Mouse (Mus musculus) urinary bladder, postnatal 25 days (tissue): ENCODE data around the gene 9030025P20Rik.
"Not testable (repeated sequence)": the region's sequence is repeated elsewhere in the genome, so short reads cannot be mapped to it uniquely, and the experiment has no call there.

Experiments used
- DNase-seq: peaks from one replicate; pipeline ENCODE4 v3.0.0; 2022; ENCODE audit warnings: low spot score

Gene 9030025P20Rik

GRCm38 (mm10) chr17:14978362-14979038 lies at the start of gene 9030025P20Rik, which contains the start of gene Gm3417:
Gene 9030025P20Rik, plus strand, starts transcription at chr17:14978468.
Gene Gm3417, minus strand, starts transcription at chr17:14978790.
- not testable (repeated sequence) for DNase-seq

GRCm38 (mm10) chr17:14928631-14929030 lies 49.6 kb upstream of the 9030025P20Rik start:
- DNase-seq: no peak

DNA sequence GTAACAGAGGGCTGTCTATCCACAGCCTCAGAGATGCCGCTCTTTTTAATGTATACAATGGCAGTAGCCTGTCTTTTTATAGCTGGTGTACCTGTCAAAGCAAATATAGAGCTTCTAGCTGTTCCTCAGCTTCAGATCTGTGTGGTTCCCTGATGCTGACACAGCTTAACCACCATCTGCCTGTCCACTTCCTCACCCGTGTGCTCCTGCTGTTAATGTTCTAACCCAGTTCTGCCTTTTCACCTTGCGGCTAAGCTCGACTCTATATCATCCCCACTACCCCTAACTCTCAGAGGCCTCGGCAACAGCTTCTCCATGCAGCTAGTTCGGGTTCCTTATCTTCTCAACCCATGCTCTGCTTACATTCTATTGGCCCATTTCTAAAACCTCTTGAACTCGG lies 47.6 kb upstream of the 9030025P20Rik start:
- no peak for DNase-seq

DNA sequence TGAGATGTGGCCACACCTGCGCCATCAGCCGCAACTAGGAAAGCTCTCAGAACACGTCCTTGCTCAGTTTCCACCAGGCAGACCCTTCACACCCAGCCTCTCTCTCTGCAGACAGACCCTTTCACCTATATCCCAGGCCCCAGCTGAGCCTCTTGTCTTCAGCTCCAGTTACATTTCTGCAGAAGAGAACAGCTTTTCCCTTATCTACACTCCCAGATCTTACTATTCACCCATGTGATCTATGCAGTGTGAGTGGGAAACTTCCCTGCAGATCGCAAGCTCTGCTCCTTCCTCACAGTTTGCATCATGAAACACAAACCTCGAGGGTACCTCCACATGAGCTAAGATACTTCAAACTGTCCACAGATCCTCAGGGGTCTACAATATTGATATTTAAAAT lies 46.8 kb upstream of the 9030025P20Rik start:
- no peak for DNase-seq

DNA sequence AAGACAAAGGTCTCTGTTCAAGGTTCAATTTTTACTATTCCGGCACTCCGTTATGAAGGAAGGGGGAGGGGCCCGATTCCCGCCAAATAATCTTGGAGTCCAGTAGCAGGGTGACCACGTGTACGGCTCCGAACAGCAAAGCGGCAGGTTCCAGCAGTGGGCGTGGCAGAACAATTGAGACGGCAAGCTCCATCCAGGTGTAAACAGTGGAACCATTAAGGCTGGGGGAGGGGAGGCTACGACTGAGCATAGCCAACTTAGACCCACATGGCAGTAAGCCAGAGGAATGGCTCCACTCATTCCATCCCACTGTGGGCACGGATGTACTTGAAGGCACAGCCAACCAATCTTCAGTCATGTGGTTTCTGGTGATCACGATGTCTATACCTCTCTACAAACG lies 43.0 kb upstream of the 9030025P20Rik start:
- not testable (repeated sequence) for DNase-seq

DNA sequence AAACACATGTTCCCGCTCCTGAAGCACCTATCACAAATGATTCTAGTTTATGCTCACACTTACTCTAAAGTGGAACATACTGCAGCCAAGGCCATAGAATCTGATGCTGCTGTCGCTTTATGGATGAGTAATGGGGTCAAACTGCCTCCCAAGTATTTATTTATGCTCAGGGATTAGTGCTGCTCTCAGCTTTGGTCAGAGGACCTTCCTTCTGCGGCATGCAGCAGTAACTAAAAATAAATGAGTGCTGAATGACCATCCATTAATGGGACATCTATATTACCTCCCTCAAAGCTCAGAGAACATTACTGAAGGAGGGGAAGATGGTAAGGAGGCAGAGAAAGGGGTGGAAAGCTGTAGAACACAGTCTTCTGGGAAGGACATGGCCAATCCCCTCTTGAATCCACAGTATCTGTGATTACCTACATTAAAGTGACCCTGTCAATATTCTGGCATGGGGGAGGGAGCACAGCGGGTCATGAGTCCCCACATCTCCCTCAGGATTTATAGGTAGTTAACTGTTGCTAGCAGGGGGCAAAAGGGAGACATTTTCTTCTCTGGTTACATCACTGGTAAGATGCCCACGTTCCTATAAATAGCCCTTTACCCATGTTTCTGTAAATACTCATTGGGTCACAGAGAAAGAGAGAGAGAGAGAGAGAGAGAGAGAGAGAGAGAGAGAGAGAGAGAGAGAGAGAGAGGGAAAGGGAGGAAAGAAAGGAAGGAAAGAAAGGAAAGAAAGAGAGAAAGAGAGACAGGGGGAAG lies 42.2 kb upstream of the 9030025P20Rik start:
- DNase-seq: no peak

- DNase-seq: not testable (repeated sequence)
These were observed 36.1 kb upstream of the 9030025P20Rik start for GRCm38 (mm10) chr17:14942181-14942580.

DNA sequence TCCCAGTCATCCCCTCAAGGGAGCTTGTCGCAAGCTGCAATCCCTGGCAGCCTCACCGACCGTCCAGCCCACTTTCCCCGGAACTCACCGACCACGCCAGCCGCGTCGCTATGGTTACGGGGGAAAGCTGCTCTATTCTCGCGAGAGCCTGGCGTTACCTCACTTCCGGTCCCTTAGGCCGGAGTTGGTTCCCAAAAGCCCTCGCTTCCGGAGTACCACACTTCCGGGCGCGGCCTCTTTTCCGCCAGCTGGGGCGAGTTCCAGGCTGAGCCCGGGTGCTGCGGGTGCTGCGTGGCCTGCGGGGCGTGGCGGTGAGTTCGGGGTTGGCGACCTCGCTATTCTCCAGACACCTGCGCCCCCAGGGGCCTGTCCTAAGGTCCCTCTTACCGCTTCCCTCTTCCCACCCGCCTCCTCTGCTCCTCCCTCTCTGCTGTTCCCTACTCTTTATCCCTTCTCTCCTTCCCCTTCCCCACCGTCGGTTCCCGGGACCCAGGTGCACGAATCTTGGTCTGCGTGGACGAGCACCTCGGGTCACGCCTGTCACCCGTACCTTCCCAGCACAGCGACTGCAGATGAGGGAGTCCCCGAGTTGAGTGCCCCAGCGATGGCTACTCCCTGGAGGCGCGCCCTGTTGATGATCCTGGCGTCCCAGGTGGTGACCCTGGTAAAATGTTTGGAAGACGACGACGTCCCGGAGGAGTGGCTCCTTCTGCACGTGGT lies 35.1 kb upstream of the 9030025P20Rik start, which contains the start of the genes Wdr27 and 1600012H06Rik:
Gene Wdr27 (minus strand): TSS at position 150 of the 720 bp plus-strand sequence.
Gene 1600012H06Rik (plus strand): TSS at position 176 of the 720 bp plus-strand sequence.
- peak; percentile 99 for DNase-seq

DNA sequence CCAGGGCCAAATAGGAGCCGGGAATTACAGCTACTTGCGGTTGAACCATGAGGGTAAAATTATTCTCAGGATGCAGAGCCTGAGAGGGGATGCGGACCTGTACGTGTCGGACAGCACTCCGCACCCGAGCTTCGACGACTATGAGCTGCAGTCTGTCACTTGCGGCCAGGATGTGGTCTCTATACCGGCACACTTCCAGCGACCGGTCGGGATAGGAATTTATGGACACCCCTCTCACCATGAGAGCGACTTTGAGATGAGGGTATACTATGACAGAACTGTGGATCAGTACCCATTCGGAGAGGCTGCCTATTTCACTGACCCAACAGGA lies 34.6 kb upstream of the 9030025P20Rik start:
- DNase-seq: peak; percentile 10

DNA sequence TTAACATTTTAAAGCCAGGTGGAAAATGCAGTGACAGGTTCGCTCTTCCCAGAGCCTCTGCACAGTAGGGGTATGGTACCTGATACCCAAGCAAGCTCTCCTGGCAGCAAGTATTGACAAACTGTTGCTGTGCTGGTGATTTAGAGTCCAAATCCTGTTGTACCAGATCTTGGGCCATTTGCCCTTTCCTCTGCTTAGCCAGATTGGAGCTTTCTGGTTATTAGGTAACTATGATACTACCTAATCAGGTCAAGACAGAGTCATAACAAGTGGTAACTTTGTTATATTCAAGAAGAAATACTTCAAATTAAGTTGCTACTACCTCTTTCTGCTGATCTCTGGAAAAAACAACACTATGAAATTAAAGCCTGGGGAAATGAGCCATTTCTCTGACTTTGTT lies 33.7 kb upstream of the 9030025P20Rik start:
- no peak for DNase-seq

DNA sequence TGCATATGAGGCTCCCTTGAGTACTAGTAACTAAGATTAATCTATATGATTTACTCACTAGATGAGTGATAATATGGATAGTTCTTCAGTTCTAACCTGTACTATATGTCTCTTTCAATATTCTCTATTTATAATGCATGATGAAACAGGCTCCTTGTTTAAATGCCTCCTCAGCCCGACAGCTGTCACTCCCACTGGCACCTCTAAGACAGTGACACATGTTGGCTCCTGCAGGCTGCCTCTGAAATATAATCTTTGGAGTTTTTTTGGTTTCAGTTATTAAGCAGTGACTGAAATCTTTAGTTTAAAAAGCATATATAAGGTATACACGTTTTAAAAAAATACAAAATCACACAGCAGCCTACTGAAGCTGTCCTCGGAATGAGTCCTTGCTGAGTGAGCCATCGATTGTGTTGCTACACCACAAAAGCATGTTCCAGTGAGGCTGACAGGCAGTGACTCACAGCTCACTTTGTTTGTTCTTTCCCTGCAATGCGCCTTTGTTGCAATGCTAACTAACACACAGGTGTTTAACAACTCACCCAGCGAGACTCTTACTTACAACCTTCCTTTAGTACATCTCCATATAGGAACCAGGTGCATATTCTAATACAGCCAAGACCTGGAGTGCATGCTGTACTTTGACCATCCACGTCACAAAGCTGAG lies 29.0 kb upstream of the 9030025P20Rik start:
- DNase-seq: no peak

- no peak for DNase-seq
These were observed 24.8 kb upstream of the 9030025P20Rik start for GRCm38 (mm10) chr17:14953452-14953851.

- DNase-seq: no peak
These were observed 19.5 kb upstream of the 9030025P20Rik start for GRCm38 (mm10) chr17:14958686-14959327.

DNA sequence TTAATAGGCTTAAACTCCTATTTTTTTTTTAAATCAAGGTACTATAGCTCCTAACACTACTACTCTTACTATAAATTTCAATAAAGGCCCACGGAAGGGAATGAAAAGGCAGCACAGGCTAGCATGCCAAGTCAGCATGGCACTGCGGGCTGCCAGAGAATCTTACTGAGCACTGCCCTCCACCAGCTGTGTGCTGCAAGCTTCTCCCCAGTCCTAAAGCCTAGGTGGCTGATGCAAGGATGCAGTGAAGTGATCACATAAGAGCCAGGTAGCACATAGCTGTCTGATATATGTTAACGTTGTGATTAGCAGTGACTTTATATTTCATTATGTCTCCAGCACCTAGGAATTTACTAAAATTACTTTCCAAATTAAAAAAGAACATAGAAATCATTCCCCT lies 18.3 kb upstream of the 9030025P20Rik start:
- no peak for DNase-seq

GRCm38 (mm10) chr17:14960520-14960919 lies 17.7 kb upstream of the 9030025P20Rik start:
- DNase-seq: peak; percentile 25

DNA sequence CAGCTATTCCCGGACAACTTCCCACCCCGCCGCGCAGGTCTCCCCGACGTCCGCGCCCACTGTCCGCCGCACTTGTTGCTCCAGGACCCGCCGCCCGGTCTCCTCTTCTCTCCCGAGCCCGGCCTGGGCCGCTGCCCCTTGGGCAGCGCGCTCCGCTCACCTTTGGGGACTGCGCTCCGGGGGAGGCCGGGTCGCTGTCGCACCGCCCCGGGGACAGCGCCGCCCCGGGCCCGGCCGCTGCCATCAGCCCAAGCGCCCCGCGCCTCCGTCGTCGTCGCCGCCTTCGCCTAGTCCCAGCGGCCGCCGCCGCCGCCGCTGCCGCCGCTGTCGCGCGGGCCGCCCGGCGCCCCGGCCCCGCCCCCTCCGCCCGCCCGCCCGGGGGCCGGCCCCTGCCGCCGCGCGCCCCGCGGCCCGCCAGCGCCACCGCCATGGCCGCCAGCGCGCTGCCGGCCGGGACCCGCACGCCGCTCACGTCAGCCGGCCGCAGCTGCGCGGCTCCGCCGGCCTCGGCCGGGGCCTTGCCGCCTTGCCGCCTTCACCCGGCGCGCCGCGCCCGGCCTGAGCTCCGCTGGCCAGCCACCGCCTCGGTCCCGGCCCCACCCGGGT lies 17.2 kb upstream of the 9030025P20Rik start, which contains the start of gene Phf10:
Gene Phf10 (minus strand): TSS at position 323 of the 606 bp plus-strand sequence.
- DNase-seq: peak; percentile 44

DNA sequence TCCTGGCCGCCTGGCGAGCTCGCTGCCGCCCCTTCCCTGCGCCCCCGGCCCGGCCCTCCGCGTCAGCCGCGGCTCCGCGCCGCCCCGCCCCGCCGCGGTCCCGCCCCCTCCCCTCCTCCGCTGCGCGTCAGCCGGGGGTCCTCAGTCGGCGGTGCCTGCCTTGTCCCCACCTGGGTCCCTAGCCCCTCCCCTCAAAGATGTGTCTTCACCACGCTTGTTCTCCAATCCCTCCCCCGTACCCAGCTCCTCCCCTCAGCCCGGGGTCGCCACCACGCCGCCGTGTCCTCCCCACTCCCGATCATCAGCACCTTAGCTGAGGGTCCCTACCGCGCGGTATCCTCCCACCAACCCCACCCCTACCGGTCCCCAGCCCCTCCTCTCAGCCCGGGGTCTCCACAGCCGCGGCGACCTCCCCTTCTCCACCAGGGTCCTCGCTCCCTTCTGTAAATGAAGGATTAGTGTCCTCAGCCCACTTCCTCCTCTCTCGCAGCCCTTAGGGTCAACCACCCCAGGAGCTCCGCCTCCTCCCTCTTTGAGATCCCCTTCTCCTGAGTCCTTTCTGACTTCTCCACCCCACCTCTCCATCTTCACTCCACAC lies 16.6 kb upstream of the 9030025P20Rik start:
- not testable (repeated sequence) for DNase-seq

GRCm38 (mm10) chr17:14968373-14968913 lies 9.8 kb upstream of the 9030025P20Rik start:
- not testable (repeated sequence) for DNase-seq

- DNase-seq: not testable (repeated sequence)
These were observed 428 bp upstream of the 9030025P20Rik start for GRCm38 (mm10) chr17:14977718-14978361.
